Mouse (Mus musculus) cerebellum, adult 2 months (tissue): Measurements from ENCODE around the gene Pik3ap1. TPM values are rescaled to one million over a fixed set of nuclear protein-coding genes. Genes with fewer than 3 reads are reported as not detected.

Source experiments
- DNase-seq, 2 experiments: peaks; one replicate each; pipeline ENCODE4 v3.0.0; 2021
- H3K27ac ChIP-seq: fragments of 200-500 bp; 2 replicates; pipeline ENCODE4 v1.5.1; 2012; ENCODE audit warnings: low read length, control low read depth, inconsistent platforms; ENCODE audit not compliant: insufficient read depth
- H3K27me3 ChIP-seq: fragments of 200-500 bp; 2 replicates; pipeline ENCODE4 v1.6.1; 2012; ENCODE audit warnings: inconsistent platforms, mild to moderate bottlenecking, low read length, moderate library complexity; ENCODE audit not compliant: control insufficient read depth, insufficient read depth
- H3K4me1 ChIP-seq: fragments of 200-500 bp; 2 replicates; pipeline ENCODE4 v1.6.1; 2011; ENCODE audit warnings: low read length; ENCODE audit not compliant: control insufficient read depth, insufficient read depth
- H3K4me3 ChIP-seq: fragments of 200-500 bp; replicated peaks from 2 replicates; pipeline ENCODE3; 2011; ENCODE audit warnings: mild to moderate bottlenecking, low read depth, low read length, control low read depth; ENCODE audit not compliant: insufficient read depth
- CTCF ChIP-seq: fragments of 200-500 bp; IDR thresholded peaks from 2 replicates; pipeline ENCODE4 v1.5.1; 2011; ENCODE audit warnings: low read depth, mild to moderate bottlenecking, control low read depth, low read length, moderate library complexity, borderline replicate concordance; ENCODE audit not compliant: insufficient read depth
- POLR2A ChIP-seq: fragments of 200-500 bp; IDR thresholded peaks from 2 replicates; pipeline ENCODE4 v1.6.1; 2011; ENCODE audit warnings: low read length, control low read depth, borderline replicate concordance; ENCODE audit not compliant: insufficient read depth
- WGBS: fragments of 180-500 bp; shearing (Covaris S2); methylation state at CpG from one replicate; pipeline ENCODE4 v1.1.7; 2018; 5-methylcytosine and 5-hydroxymethylcytosine counted together
- polyA plus RNA-seq: library from polyadenylated mRNA; depleted of rRNA; stranded (reverse); fragments of >200 nt; gene quantifications from 2 replicates; pipeline ENCODE4 v1.2.3, GENCODE M21; 2012

Gene Pik3ap1
- polyA plus RNA-seq, 1 experiment, result 0.70 TPM

- Histone ChIP-seq H3K4me3 (no peak overlapping the region), H3K27ac (no peak overlapping the region), H3K27me3 (no peaks in the 10 kb centered on the region), H3K4me1 (no peaks in the 10 kb centered on the region)
- 78% methylated on average over 4 of the region's 4 CpGs for WGBS
- TF ChIP-seq POLR2A (no peak), CTCF (no peak)
- DNase-seq, result no peak
Measured at GRCm38 (mm10) chr19:41282216-41282615, 102.7 kb downstream of the Pik3ap1 start.

- no peak for TF ChIP-seq CTCF
- TF ChIP-seq POLR2A, result no peak
- H3K27ac ChIP-seq, result no peak overlapping the region
- no peak overlapping the region for H3K4me3 ChIP-seq
- H3K4me1 ChIP-seq, result no peaks in the 10 kb centered on the region
- no peak for DNase-seq
- WGBS, result 65% methylated on average over 8 of the region's 8 CpGs
- no peaks in the 10 kb centered on the region for H3K27me3 ChIP-seq
Measured at GRCm38 (mm10) chr19:41279724-41280244, 105.1 kb downstream of the Pik3ap1 start.

- Histone ChIP-seq H3K27ac (no peak overlapping the region), H3K4me1 (no peaks in the 10 kb centered on the region), H3K27me3 (no peaks in the 10 kb centered on the region), H3K4me3 (no peak overlapping the region)
- TF ChIP-seq CTCF, result no peak
- no peak for DNase-seq
- 55% methylated on average over 7 of the region's 7 CpGs for WGBS
Measured at GRCm38 (mm10) chr19:41278606-41279005, 106.3 kb downstream of the Pik3ap1 start.

GRCm38 (mm10) chr19:41275588-41275987, 109.3 kb downstream of the Pik3ap1 start:
- Histone ChIP-seq H3K4me3 (no peak overlapping the region), H3K27ac (no peak overlapping the region), H3K27me3 (no peaks in the 10 kb centered on the region), H3K4me1 (no peaks in the 10 kb centered on the region)
- no peak for DNase-seq
- no peak for TF ChIP-seq CTCF
- TF ChIP-seq POLR2A, result no peak
- WGBS, result 61% methylated on average over 3 of the region's 3 CpGs

- Histone ChIP-seq H3K4me3 (no peak overlapping the region), H3K27me3 (no peaks in the 10 kb centered on the region), H3K4me1 (no peaks in the 10 kb centered on the region), H3K27ac (no peak overlapping the region)
- WGBS, result 40% methylated on average over 7 of the region's 7 CpGs
- TF ChIP-seq POLR2A (no peak), CTCF (no peak)
- DNase-seq, result no peak
Measured at GRCm38 (mm10) chr19:41270906-41271305, 114.0 kb downstream of the Pik3ap1 start.

GRCm38 (mm10) chr19:41270151-41270727, 114.7 kb downstream of the Pik3ap1 start:
- H3K27me3 ChIP-seq, result no peaks in the 10 kb centered on the region
- DNase-seq, result no peak
- H3K4me1 ChIP-seq, result no peaks in the 10 kb centered on the region
- H3K27ac ChIP-seq, result no peak overlapping the region
- TF ChIP-seq CTCF (no peak), POLR2A (no peak)
- WGBS, result 29% methylated on average over 9 of the region's 9 CpGs
- no peak overlapping the region for H3K4me3 ChIP-seq

- Histone ChIP-seq H3K4me3 (no peak overlapping the region), H3K4me1 (peaks cover 9% of the 10 kb centered on the region), H3K27ac (no peak overlapping the region), H3K27me3 (no peaks in the 10 kb centered on the region)
- DNase-seq, result no peak
- TF ChIP-seq CTCF (no peak), POLR2A (no peak)
- WGBS, result 68% methylated on average over 8 of the region's 8 CpGs
Measured at GRCm38 (mm10) chr19:41266251-41266901, 118.5 kb downstream of the Pik3ap1 start.

- TF ChIP-seq POLR2A, result no peak
- TF ChIP-seq CTCF, result no peak
- DNase-seq, result peak in 1 of 2 experiments; percentile 34
- 17% methylated on average over 13 of the region's 13 CpGs for WGBS
- Histone ChIP-seq H3K27me3 (no peaks in the 10 kb centered on the region), H3K4me3 (peak overlapping the region; percentile 86), H3K4me1 (peaks cover 11% of the 10 kb centered on the region), H3K27ac (peak overlapping the region; percentile 88)
Measured at GRCm38 (mm10) chr19:41264331-41264799, 120.5 kb downstream of the Pik3ap1 start.
